Mouse (Mus musculus) naive thymus-derived CD4-positive, alpha-beta T cell, adult 5 months (primary cell): ENCODE data around the gene Mup11. TPM values are rescaled to one million over a fixed set of nuclear protein-coding genes. Genes with fewer than 3 reads are reported as not detected.

Source experiments
- polyA plus RNA-seq: library from polyadenylated mRNA; unstranded; fragments of 100-300 nt; shearing (Covaris generic); gene quantifications from one replicate; pipeline ENCODE4 v1.2.1, GENCODE M21; 2017

Mup11 gene
- 1.3 TPM for polyA plus RNA-seq

GRCm38 (mm10) chr4:60662311-60662710 lies at the start of gene Mup11:
Mup11 (minus strand) TSS chr4:60662411.

Other genes starting within 250 kb of the Mup11 start
- gene Mup9, start 240.5 kb downstream of the Mup11 start, polyA plus RNA-seq, result not detected
- not detected for gene Mup1, start 160.5 kb downstream of the Mup11 start, polyA plus RNA-seq
- gene Mup10, start 80.2 kb downstream of the Mup11 start, polyA plus RNA-seq, result not detected
- not detected for gene Mup12, start 78.9 kb upstream of the Mup11 start, polyA plus RNA-seq
- not detected for gene Mup22, start 159.1 kb upstream of the Mup11 start, polyA plus RNA-seq